Mouse (Mus musculus): ENCODE measurements around the gene Fgr.

GRCm38 (mm10) chr4:132934639-132935038 is 39.3 kb upstream of the Fgr start:
- no peak for TF ChIP-seq CTCF (IDR thresholded peaks at IDR 0.05; ENCODE audit: borderline replicate concordance, insufficient read depth, low read depth, low read length)
- no peak for TF ChIP-seq POLR2A (IDR thresholded peaks at IDR 0.05; ENCODE audit: borderline replicate concordance, insufficient read depth, low read length)
